In genomic region chr9:86695199-86695817, GRCm38 (mm10) we compare ENCODE assay signal across 8 mouse cellular contexts. TPM values are rescaled to one million over a fixed set of nuclear protein-coding genes. Genes with fewer than 3 reads are reported as not detected.
DNase-seq lines count a peak whose midpoint lies in the region; ATAC-seq and TF ChIP-seq lines count a peak whose summit lies in the region.

No protein-coding gene starts in this region.

- no peaks in the 10 kb centered on the region for H3K36me3 ChIP-seq in E14TG2a.4 (ENCODE audit: insufficient read depth, low read length)
- H3K36me3 ChIP-seq in embryonic facial prominence, embryonic 11.5 days (replicated peaks; ENCODE audit: control insufficient read depth, insufficient read depth, low read depth, low read length) = no peaks in the 10 kb centered on the region
- no peaks in the 10 kb centered on the region for H3K36me3 ChIP-seq in heart, embryonic 12.5 days
- H3K36me3 ChIP-seq in kidney, embryonic 15.5 days = no peaks in the 10 kb centered on the region
- H3K36me3 ChIP-seq in neural tube, embryonic 14.5 days (ENCODE audit: control insufficient read depth, insufficient read depth, low read length) = no peaks in the 10 kb centered on the region

- H3K27ac ChIP-seq in embryonic facial prominence, embryonic 11.5 days (replicated peaks; ENCODE audit: low read depth, low read length) = no peak overlapping the region
- H3K27ac ChIP-seq in heart, embryonic 12.5 days (ENCODE audit: poor library complexity, severe bottlenecking) = peak overlapping the region; percentile 49
- H3K27ac ChIP-seq in kidney, embryonic 15.5 days = no peak overlapping the region
- H3K27ac ChIP-seq in neural tube, embryonic 14.5 days (ENCODE audit: low read depth, low read length) = peak overlapping the region; percentile 66

- H3K4me3 ChIP-seq in E14TG2a.4 (replicated peaks; ENCODE audit: low read length) = peak overlapping the region; percentile 90
- peak overlapping the region; percentile 73 for H3K4me3 ChIP-seq in embryonic facial prominence, embryonic 11.5 days (ENCODE audit: low read depth, low read length)
- peak overlapping the region; percentile 74 for H3K4me3 ChIP-seq in heart, embryonic 12.5 days
- H3K4me3 ChIP-seq in kidney, embryonic 15.5 days (replicated peaks) = peak overlapping the region; percentile 78
- H3K4me3 ChIP-seq in lung, adult 2 months (replicated peaks; ENCODE audit: extremely low read depth, low read depth, low read length) = peak overlapping the region; percentile 67
- peak overlapping the region; percentile 75 for H3K4me3 ChIP-seq in neural tube, embryonic 14.5 days (ENCODE audit: low read depth, low read length)

- TF ChIP-seq POLR2A in lung, adult 2 months (IDR thresholded peaks at IDR 0.05; ENCODE audit: borderline replicate concordance, extremely low read depth, low read depth, low read length) = 0 out of 2 replicates have a peak, but pooled peaks have one; percentile 29

- DNase-seq in R1 (ENCODE audit: low read depth, low spot score) = peak; percentile 65
- DNase-seq in embryonic facial prominence, embryonic 11.5 days (ENCODE audit: low spot score) = peak; percentile 40
- DNase-seq in lung, adult 2 months = peak; percentile 60

- H3K9me3 ChIP-seq in E14TG2a.4 (ENCODE audit: low read length) = no peaks in the 10 kb centered on the region
- no peaks in the 10 kb centered on the region for H3K9me3 ChIP-seq in embryonic facial prominence, embryonic 11.5 days (replicated peaks; ENCODE audit: control insufficient read depth, low read length)
- no peaks in the 10 kb centered on the region for H3K9me3 ChIP-seq in heart, embryonic 12.5 days (replicated peaks)
- no peaks in the 10 kb centered on the region for H3K9me3 ChIP-seq in kidney, embryonic 15.5 days (replicated peaks)
- H3K9me3 ChIP-seq in neural tube, embryonic 14.5 days (ENCODE audit: control insufficient read depth, low read length) = no peaks in the 10 kb centered on the region

- H3K9ac ChIP-seq in embryonic facial prominence, embryonic 11.5 days (replicated peaks; ENCODE audit: low read length) = peak overlapping the region; percentile 79
- H3K9ac ChIP-seq in heart, embryonic 12.5 days = peak overlapping the region; percentile 83
- peak overlapping the region; percentile 69 for H3K9ac ChIP-seq in kidney, embryonic 15.5 days
- peak overlapping the region; percentile 84 for H3K9ac ChIP-seq in neural tube, embryonic 14.5 days (replicated peaks; ENCODE audit: low read depth, low read length)

- H3K27me3 ChIP-seq in E14TG2a.4 (ENCODE audit: insufficient read depth, low read length) = peaks cover 17% of the 10 kb centered on the region
- H3K27me3 ChIP-seq in embryonic facial prominence, embryonic 11.5 days (ENCODE audit: control insufficient read depth, insufficient read depth, low read length) = no peaks in the 10 kb centered on the region; the same call in 1 of the 2 replicates
- H3K27me3 ChIP-seq in heart, embryonic 12.5 days (replicated peaks) = no peaks in the 10 kb centered on the region
- no peaks in the 10 kb centered on the region for H3K27me3 ChIP-seq in kidney, embryonic 15.5 days
- no peaks in the 10 kb centered on the region for H3K27me3 ChIP-seq in neural tube, embryonic 14.5 days (ENCODE audit: control insufficient read depth, insufficient read depth, low read length)

- under 1% methylated on average over 34 of the region's 56 CpGs for WGBS in embryonic facial prominence, embryonic 11.5 days
- under 1% methylated on average over 51 of the region's 56 CpGs for WGBS in heart, embryonic 12.5 days
- under 1% methylated on average over 51 of the region's 56 CpGs for WGBS in kidney, embryonic 15.5 days
- WGBS in lung, adult 2 months = 2% methylated on average over 54 of the region's 56 CpGs
- 2% methylated on average over 33 of the region's 56 CpGs for WGBS in neural tube, embryonic 14.5 days

- peak; percentile 66 for ATAC-seq in embryonic facial prominence, embryonic 11.5 days (replicated peaks; ENCODE audit: insufficient number of reproducible peaks, low FRiP score, low TSS enrichment, low read depth)
- peak; percentile 51 for ATAC-seq in heart, embryonic 12.5 days (ENCODE audit: insufficient number of reproducible peaks, low FRiP score)
- ATAC-seq in kidney, embryonic 15.5 days (replicated peaks; ENCODE audit: low FRiP score) = peak; percentile 75
- peak; percentile 72 for ATAC-seq in neural tube, embryonic 14.5 days (ENCODE audit: low read depth)
- ATAC-seq in inflammation-experienced regulatory T-cells, adult 6 months = no peak

- no peak for TF ChIP-seq CTCF in E14TG2a.4 (conservative IDR thresholded peaks at IDR 0.05; ENCODE audit: low read length)
- no peak for TF ChIP-seq CTCF in lung, adult 2 months (IDR thresholded peaks at IDR 0.05; ENCODE audit: insufficient read depth, low read length)

- H3K4me1 ChIP-seq in E14TG2a.4 (replicated peaks; ENCODE audit: low read depth, low read length) = peaks cover 5% of the 10 kb centered on the region
- no peaks in the 10 kb centered on the region for H3K4me1 ChIP-seq in embryonic facial prominence, embryonic 11.5 days (ENCODE audit: control insufficient read depth, insufficient read depth, low read length)
- peaks cover 3% of the 10 kb centered on the region for H3K4me1 ChIP-seq in heart, embryonic 12.5 days (replicated peaks)
- H3K4me1 ChIP-seq in kidney, embryonic 15.5 days = peaks cover 5% of the 10 kb centered on the region; the same call in 1 of the 2 replicates
- peaks cover 4% of the 10 kb centered on the region; the same call in 1 of the 2 replicates for H3K4me1 ChIP-seq in lung, adult 2 months (ENCODE audit: control insufficient read depth, insufficient read depth, low read length)
- H3K4me1 ChIP-seq in neural tube, embryonic 14.5 days (ENCODE audit: control insufficient read depth, insufficient read depth, low read length) = 0 out of 2 replicates have a peak, but pooled peaks cover 3% of the 10 kb centered on the region

- H3K4me2 ChIP-seq in embryonic facial prominence, embryonic 11.5 days (ENCODE audit: low read depth, low read length) = peak overlapping the region; percentile 96
- H3K4me2 ChIP-seq in heart, embryonic 12.5 days = peak overlapping the region; percentile 75
- peak overlapping the region; percentile 97 for H3K4me2 ChIP-seq in kidney, embryonic 15.5 days
- H3K4me2 ChIP-seq in neural tube, embryonic 14.5 days (ENCODE audit: low read depth, low read length) = peak overlapping the region; percentile 70

RNA-seq across cellular contexts. Expression of gene Me1, which starts 0.4 kb away (rescaled TPM):
- polyA plus RNA-seq in embryonic facial prominence, embryonic 11.5 days (2014; fragmentation: Nextera tagmentation; extraction: Ambion mirVana) = 15.5 and 18.9 TPM in 2 replicates
- polyA plus RNA-seq in heart, embryonic 12.5 days (2016; fragmentation: Nextera tagmentation; extraction: Ambion mirVana) = 50.0 and 51.1 TPM in 2 replicates
- polyA plus RNA-seq in kidney, embryonic 15.5 days (2015; fragmentation: Nextera tagmentation; extraction: Ambion mirVana) = 12.7 and 17.3 TPM in 2 replicates
- polyA plus RNA-seq in lung, adult 2 months (2012; rRNA removed) = 33.8 and 62.8 TPM in 2 replicates
- 49.0 and 53.0 TPM in 2 replicates for polyA plus RNA-seq in neural tube, embryonic 14.5 days (2014; fragmentation: Nextera tagmentation; extraction: Ambion mirVana)
- under 1 TPM in 1 of 3 experiments, not detected in 2; 0.09 TPM for polyA plus RNA-seq in inflammation-experienced regulatory T-cells, adult 6 months (2017; shearing (Covaris generic))

RNA-seq across cellular contexts. Expression of gene Prss35, which starts 48.1 kb away (rescaled TPM):
- polyA plus RNA-seq in embryonic facial prominence, embryonic 11.5 days (2014; fragmentation: Nextera tagmentation; extraction: Ambion mirVana) = 5.4 and 6.1 TPM in 2 replicates
- polyA plus RNA-seq in heart, embryonic 12.5 days (2016; fragmentation: Nextera tagmentation; extraction: Ambion mirVana) = 32.7 and 34.7 TPM in 2 replicates
- polyA plus RNA-seq in kidney, embryonic 15.5 days (2015; fragmentation: Nextera tagmentation; extraction: Ambion mirVana) = 9.7 and 12.2 TPM in 2 replicates
- polyA plus RNA-seq in lung, adult 2 months (2012; rRNA removed) = 0.44 and 1.0 TPM in 2 replicates
- 4.2 and 11.9 TPM in 2 replicates for polyA plus RNA-seq in neural tube, embryonic 14.5 days (2014; fragmentation: Nextera tagmentation; extraction: Ambion mirVana)
- not detected for polyA plus RNA-seq in inflammation-experienced regulatory T-cells, adult 6 months (2017; shearing (Covaris generic))

Comparison
In these comparisons a context has a peak if more than half of its experiments do, and no peak if none do; other contexts are left out.
1. H3K27ac ChIP-seq: peak in heart, embryonic 12.5 days (single experiment) and neural tube, embryonic 14.5 days (single experiment); none in embryonic facial prominence, embryonic 11.5 days (single experiment) and kidney, embryonic 15.5 days (single experiment).
2. RNA of gene Me1, which starts 0.4 kb away (polyA plus RNA-seq): 33.8 to 62.8 TPM in lung, adult 2 months, 50.0 to 51.1 TPM in heart, embryonic 12.5 days, 49.0 to 53.0 TPM in neural tube, embryonic 14.5 days, 15.5 to 18.9 TPM in embryonic facial prominence, embryonic 11.5 days and 12.7 to 17.3 TPM in kidney, embryonic 15.5 days; 0.09 TPM in inflammation-experienced regulatory T-cells, adult 6 months; every median in the first group is over 10 times any median in the second.
3. Peak in every context shown above with its lines, with median percentiles within 50 percentile points of each other: H3K4me3 ChIP-seq, DNase-seq, H3K4me2 ChIP-seq and H3K9ac ChIP-seq.